Comparison of ENCODE assay signal across 8 mouse cellular contexts in the genomic region with DNA sequence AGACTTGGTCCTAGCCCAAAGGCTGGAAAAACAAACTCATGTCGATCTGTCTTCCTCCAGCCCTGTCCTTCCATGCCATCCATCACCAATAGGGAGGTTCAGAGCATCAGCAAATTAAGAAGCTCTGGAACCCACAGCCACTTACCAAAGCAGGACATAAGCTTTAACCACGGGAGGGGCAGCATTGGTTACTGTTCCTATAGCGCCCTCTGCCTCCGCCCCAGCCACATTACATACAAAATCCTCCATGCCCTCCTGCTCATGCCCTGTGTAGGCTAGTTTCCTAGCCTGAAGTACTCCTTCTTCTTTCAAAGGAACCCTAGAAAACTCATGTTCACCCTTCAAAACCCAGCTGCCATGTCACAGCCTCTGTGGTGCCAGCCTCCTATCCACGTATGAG.
DNase-seq lines count a peak whose midpoint lies in the region; ATAC-seq lines count a peak whose summit lies in the region.

No protein-coding gene starts in this region.

- no peak overlapping the region for H3K4me2 ChIP-seq in kidney, embryonic 16.5 days (replicated peaks; ENCODE audit: low read depth, low read length)

- DNase-seq in urinary bladder, adult 2 months (ENCODE audit: low spot score): peak; percentile 39
- DNase-seq in urinary bladder, postnatal 4 days (ENCODE audit: low spot score in 2 of 2): no peak
- DNase-seq in c-Kit-positive CD71-positive TER-119-negative erythroid progenitor cells, embryonic 14.5 days (ENCODE audit: low read depth): peak; percentile 41
- DNase-seq in frontal cortex, postnatal 10 days (ENCODE audit: low spot score in 2 of 2): peak; percentile 17 to 34
- DNase-seq in liver: peak; percentile 59
- peak; percentile 50 for DNase-seq in ovary, postnatal 14 days (ENCODE audit: low spot score)
- DNase-seq in thymus, postnatal 4 days: peak; percentile 82

- no peaks in the 10 kb centered on the region for H3K27me3 ChIP-seq in kidney, embryonic 16.5 days (ENCODE audit: insufficient read depth, low read length)

- H3K9me3 ChIP-seq in kidney, embryonic 16.5 days (ENCODE audit: low read length): no peaks in the 10 kb centered on the region; the same call in 1 of the 2 replicates

- WGBS in kidney, embryonic 16.5 days: 23% methylated on average over 5 of the region's 5 CpGs

- 0 out of 2 replicates have a peak, but pooled peaks have one; percentile 5 for ATAC-seq in kidney, embryonic 16.5 days (ENCODE audit: low FRiP score, low TSS enrichment)

- H3K9ac ChIP-seq in kidney, embryonic 16.5 days (replicated peaks; ENCODE audit: low read length): no peak overlapping the region

- no peaks in the 10 kb centered on the region for H3K4me1 ChIP-seq in kidney, embryonic 16.5 days (ENCODE audit: insufficient read depth, low read length)

- no peak overlapping the region for H3K4me3 ChIP-seq in kidney, embryonic 16.5 days (ENCODE audit: low read length)

- no peaks in the 10 kb centered on the region for H3K36me3 ChIP-seq in kidney, embryonic 16.5 days (ENCODE audit: insufficient read depth, low read length)

- no peak overlapping the region for H3K27ac ChIP-seq in kidney, embryonic 16.5 days (ENCODE audit: low read length)

Comparison
In these comparisons a context has a peak if more than half of its experiments do, and no peak if none do; other contexts are left out.
1. DNase-seq: peak in urinary bladder, adult 2 months (single experiment), c-Kit-positive CD71-positive TER-119-negative erythroid progenitor cells, embryonic 14.5 days (single experiment), frontal cortex, postnatal 10 days (2 of 2), liver (single experiment), ovary, postnatal 14 days (single experiment) and thymus, postnatal 4 days (single experiment); none in urinary bladder, postnatal 4 days (0 of 2).